Mouse (Mus musculus): Measurements from ENCODE around the gene BC034090.

- TF ChIP-seq POLR2A (IDR thresholded peaks at IDR 0.05; ENCODE audit: control insufficient read depth, low read depth, low read length) (no peak), CTCF (IDR thresholded peaks at IDR 0.05; ENCODE audit: control insufficient read depth, insufficient read depth, insufficient replicate concordance, low read depth, low read length) (no peak)
Measured at GRCm38 (mm10) chr1:155201914-155202313, 42.3 kb downstream of the BC034090 start.

Measured in testis, adult 2 months (tissue).